Mouse (Mus musculus): Measurements from ENCODE around the gene Fam169b. TPM values are rescaled to one million over a fixed set of nuclear protein-coding genes. Genes with fewer than 3 reads are reported as not detected.

Fam169b gene
- total RNA-seq, 1 experiment from 2014 or later, result 1.4 TPM

GRCm38 (mm10) chr7:68318979-68319378 lies 45.3 kb downstream of the Fam169b start:
- no peak for DNase-seq

GRCm38 (mm10) chr7:68320078-68320810 lies 46.6 kb downstream of the Fam169b start:
- peak; percentile 14 for DNase-seq

- DNase-seq, result no peak
These were observed 49.4 kb downstream of the Fam169b start for GRCm38 (mm10) chr7:68323051-68323450.

- DNase-seq, result no peak
These were observed 52.6 kb downstream of the Fam169b start for GRCm38 (mm10) chr7:68326190-68326722.

GRCm38 (mm10) chr7:68329000-68329399 lies 55.4 kb downstream of the Fam169b start:
- no peak for DNase-seq

GRCm38 (mm10) chr7:68332799-68333198 lies 59.2 kb downstream of the Fam169b start:
- DNase-seq, result no peak

GRCm38 (mm10) chr7:68337080-68337781 lies 63.6 kb downstream of the Fam169b start:
- no peak for DNase-seq

- no peak for DNase-seq
These were observed 65.0 kb downstream of the Fam169b start for GRCm38 (mm10) chr7:68338680-68339079.

- DNase-seq, result no peak
These were observed 70.9 kb downstream of the Fam169b start for GRCm38 (mm10) chr7:68344561-68344960.

GRCm38 (mm10) chr7:68345963-68346362 lies 72.3 kb downstream of the Fam169b start:
- DNase-seq, result no peak

- no peak for DNase-seq
These were observed 81.9 kb downstream of the Fam169b start for GRCm38 (mm10) chr7:68355325-68356076.

GRCm38 (mm10) chr7:68357407-68357806 lies 83.8 kb downstream of the Fam169b start:
- DNase-seq, result peak; percentile 58

GRCm38 (mm10) chr7:68362609-68363008 lies 89.0 kb downstream of the Fam169b start:
- no peak for DNase-seq

- no peak for DNase-seq
These were observed 92.1 kb downstream of the Fam169b start for GRCm38 (mm10) chr7:68365711-68366110.

GRCm38 (mm10) chr7:68368948-68369347 lies 95.3 kb downstream of the Fam169b start:
- no peak for DNase-seq

GRCm38 (mm10) chr7:68369694-68370093 lies 96.1 kb downstream of the Fam169b start:
- DNase-seq, result peak; percentile 80

- peak; percentile 74 for DNase-seq
These were observed 100.6 kb downstream of the Fam169b start for GRCm38 (mm10) chr7:68374109-68374857.

GRCm38 (mm10) chr7:68382187-68382586 lies 108.5 kb downstream of the Fam169b start:
- no peak for DNase-seq

GRCm38 (mm10) chr7:68386767-68387166 lies 113.1 kb downstream of the Fam169b start:
- DNase-seq, result no peak

GRCm38 (mm10) chr7:68395707-68396333 lies 122.2 kb downstream of the Fam169b start:
- DNase-seq, result no peak

GRCm38 (mm10) chr7:68400516-68400915 lies 126.9 kb downstream of the Fam169b start:
- no peak for DNase-seq
